Mouse (Mus musculus) left cerebral cortex, postnatal 25 days (tissue): ENCODE measurements around the gene Hmcn1. TPM values are rescaled to one million over a fixed set of nuclear protein-coding genes. Genes with fewer than 3 reads are reported as not detected.

ENCODE experiments used
- DNase-seq, 2 experiments: peaks; one replicate each; pipeline ENCODE4 v3.0.0; 2022; ENCODE audit warnings: low spot score in 2 of 2, mixed read lengths in 1 of 2
- intact Hi-C: fragments of 180-260 bp; cut with DNase I; formaldehyde crosslinking; loops from one replicate; pipeline ENCODE4 v1.15.1; 2025
- total RNA-seq, 2 experiments: library from RNA; stranded (reverse); gene quantifications; 2 replicates each; pipeline ENCODE4 v1.2.3; 2021

Gene Hmcn1
- total RNA-seq, 2 experiments from 2014 or later: 2.1 to 3.9 TPM

- no peak for DNase-seq
- intact Hi-C loops: no loop called here
Measured at GRCm38 (mm10) chr1:151001868-151002428, 8.7 kb upstream of the Hmcn1 start.

DNA sequence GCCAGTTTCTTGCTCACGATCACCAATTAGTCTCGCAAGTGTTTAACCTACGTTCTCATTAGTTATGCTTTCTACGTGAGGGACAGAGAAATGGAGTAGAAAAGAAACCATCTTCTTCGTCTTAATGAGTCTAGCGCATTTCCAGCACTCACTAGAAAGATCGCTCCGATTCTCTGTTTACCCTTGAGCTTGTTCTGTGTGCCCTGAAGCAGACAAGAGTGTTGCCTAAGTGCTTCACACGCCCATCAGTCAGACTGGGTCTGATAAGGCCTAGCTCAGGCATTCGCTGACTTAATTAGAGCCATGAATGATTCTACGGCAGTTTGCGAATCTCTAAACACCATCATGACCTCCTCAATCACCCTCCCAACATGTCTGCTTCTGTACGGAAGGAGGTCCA is 7.5 kb upstream of the Hmcn1 start:
- intact Hi-C loops: no loop called here
- DNase-seq: no peak

DNA sequence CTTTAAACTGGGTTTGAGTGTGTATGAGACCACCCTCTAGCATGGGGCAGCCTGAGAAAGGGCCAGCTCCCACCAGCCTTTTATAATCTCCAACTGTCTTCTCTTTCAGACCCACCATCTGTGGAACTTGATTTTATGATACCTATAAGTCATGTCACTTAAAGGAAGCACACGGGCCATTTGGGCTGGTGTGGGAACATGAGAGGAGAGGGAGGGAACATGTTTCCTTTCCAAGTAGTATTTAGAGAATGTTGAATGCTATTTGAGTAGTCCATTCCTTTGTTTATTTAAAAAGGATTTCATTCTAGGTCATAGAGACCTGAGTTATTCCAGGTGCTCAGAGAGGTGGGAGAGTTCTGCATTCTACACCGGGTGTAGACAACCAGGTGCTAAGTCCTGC is 1.4 kb upstream of the Hmcn1 start:
- intact Hi-C loops: no loop called here
- no peak for DNase-seq

GRCm38 (mm10) chr1:150992711-150993161 is 499 bp downstream of the Hmcn1 start:
- intact Hi-C loops: no loop called here
- no peak for DNase-seq

- no peak for DNase-seq
- intact Hi-C loops: no loop called here
Measured at GRCm38 (mm10) chr1:150991745-150992554, 1.3 kb downstream of the Hmcn1 start.

- intact Hi-C loops: no loop called here
- DNase-seq: no peak
Measured at GRCm38 (mm10) chr1:150984888-150985287, 8.3 kb downstream of the Hmcn1 start.

DNA sequence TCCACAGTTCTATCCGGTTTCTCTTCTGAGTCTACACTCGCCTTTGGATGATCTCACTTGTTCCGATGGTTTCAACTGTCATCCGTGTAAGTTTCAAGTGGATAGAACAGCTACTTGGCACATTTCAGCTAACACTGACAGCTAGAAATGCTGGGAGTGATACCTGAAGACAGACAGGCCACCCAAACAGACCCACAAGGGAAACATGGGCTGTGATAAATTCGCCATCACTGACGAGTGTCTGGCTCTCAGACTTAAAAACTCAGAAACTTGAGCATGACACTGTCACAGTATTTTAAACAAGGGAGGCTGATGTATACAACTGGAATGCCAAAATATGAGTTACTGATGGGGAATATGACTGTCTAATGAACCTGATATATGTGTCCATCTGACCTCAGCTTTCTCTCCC is 9.1 kb downstream of the Hmcn1 start:
- intact Hi-C loops: no loop called here
- no peak for DNase-seq

DNA sequence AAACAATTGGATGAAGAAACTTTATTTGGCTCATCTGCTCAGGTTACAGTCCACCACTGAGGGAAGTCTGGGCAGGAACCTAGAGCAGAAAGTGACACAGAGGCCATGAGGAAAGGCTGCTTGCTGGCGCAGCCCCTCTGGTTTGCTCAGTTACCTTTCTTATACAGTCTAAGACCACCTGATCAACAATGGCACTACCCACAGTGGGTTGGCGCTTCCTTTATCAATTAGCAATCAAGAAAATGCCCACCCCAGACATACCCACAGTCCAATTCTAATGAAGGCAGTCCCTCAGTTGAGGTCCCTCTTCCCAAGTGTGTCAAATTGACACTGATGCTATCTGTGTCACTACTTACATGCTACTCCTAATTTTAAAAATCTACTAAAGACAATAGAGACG is 14.6 kb downstream of the Hmcn1 start:
- intact Hi-C loops: no loop called here
- no peak for DNase-seq

DNA sequence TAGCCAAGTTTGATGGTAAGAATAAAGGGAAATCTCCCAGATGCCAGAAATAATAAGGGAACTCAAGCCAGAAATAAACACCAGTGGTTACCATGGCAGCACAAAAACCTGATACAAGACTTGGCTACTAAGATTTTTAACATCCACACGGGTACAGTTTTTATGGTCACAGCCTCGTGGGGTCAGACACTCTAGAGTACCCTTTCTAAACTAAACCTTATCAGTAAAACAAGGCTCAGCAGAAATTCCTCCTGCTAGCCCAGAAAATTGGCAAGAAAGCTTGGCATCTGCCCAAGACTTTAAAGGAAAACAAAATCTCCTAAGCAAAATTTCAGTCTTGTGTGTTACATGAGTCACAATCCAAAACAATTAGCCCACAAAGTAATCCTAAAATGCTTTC is 17.0 kb downstream of the Hmcn1 start:
- DNase-seq: peak; percentile 10 to 12
- intact Hi-C loops: no loop called here

GRCm38 (mm10) chr1:150959486-150960074 is 33.7 kb downstream of the Hmcn1 start:
- intact Hi-C loops: no loop called here
- DNase-seq: no peak

DNA sequence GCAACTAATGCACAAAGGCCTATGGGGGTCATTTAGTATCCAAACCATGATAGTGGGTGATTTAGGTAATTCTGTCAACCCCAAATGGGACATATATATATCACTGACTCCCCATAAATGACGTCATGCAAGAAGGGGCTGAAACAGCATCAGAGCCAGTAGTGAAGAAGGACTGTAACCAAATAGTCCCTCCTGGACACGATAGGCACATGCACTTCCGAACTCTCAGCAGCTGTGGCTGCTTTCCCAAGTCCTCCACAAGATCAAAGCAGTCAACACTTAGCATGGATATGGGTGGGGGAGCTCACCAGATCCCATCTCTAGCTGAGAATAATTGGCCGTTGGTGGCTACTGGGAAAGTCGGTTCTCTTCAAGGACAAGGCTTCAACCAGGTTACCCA is 42.2 kb downstream of the Hmcn1 start:
- DNase-seq: no peak
- intact Hi-C loops: no loop called here

- DNase-seq: no peak
- intact Hi-C loops: no loop called here
Measured at GRCm38 (mm10) chr1:150950046-150950445, 43.2 kb downstream of the Hmcn1 start.

DNA sequence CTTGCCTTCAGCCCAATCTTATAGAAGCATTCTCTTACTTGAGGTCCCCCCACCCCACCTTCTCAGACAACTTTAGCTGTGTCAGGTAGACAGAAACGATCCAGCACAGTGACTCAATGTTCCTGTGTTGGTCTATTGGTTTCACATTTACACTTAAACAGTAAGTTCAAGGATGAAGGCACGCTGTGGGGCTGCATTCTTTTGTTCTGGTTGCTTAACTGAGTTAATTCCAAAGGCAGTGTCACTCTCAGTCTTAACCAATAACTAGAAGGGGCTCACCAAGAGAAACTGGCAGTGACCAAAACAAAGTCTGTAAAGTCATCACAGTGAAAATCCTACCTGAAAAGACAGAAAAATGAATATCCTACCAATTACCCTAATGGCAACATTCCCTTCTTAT is 44.3 kb downstream of the Hmcn1 start:
- DNase-seq: no peak
- intact Hi-C loops: no loop called here

GRCm38 (mm10) chr1:150943601-150944000 is 49.6 kb downstream of the Hmcn1 start:
- no peak for DNase-seq
- intact Hi-C loops: no loop called here

DNA sequence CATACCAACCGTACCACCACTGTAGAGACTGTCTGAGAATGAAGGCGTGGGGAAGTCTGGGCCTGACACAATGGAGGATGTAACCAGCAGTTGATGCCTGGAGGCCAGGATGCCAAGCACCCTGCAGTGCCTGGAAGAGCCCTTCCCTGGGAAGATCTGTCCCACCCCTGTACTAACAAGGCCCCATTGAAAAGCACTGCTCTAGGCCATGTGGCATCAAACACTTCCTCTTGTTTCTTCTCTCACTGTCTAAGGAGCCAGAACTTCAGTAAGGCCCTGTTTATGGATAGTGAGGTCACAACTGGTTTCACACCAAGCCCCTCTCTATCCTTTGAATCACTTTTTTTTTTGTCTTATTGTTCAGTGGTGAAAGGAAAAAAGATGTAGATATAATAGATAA is 51.1 kb downstream of the Hmcn1 start:
- DNase-seq: no peak
- intact Hi-C loops: no loop called here

DNA sequence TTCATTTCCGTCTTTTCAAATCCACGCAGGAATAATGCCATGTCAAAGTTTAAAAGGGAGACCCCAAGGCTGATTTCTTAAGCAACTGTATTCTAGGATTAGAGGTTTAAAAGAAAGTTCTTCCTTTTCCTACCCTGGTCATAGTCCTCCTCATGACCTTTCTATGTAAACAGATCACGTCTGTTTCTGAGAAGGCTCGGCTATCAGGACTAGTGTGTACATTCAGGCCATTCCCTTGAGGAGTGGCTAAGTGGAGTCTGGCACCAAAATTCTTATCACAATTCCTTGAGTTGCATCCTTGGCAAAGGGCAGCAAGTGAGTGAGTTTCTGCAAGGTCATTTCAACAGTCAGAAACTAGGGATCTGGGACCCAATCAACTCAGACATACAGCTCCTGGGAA is 56.4 kb downstream of the Hmcn1 start:
- intact Hi-C loops: no loop called here
- no peak for DNase-seq

DNA sequence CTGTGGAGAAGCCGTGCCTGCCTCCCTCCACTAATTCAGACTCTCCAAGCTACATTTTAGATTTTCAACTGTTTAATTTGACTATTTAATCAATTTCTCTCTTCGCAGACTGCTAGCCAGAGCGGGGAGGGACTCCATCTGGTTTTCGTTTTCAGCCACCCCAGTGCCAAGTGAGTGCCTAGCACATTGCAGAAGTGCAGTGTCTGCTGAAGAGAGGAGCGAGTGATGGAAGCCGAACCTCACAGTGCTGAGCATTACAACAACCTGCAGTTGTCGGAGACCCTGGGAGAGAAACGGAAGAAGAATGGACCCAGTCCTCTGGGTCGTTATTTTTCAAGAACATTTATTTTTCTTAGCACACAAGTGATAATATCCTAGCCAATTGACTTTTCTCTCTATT is 59.6 kb downstream of the Hmcn1 start:
- intact Hi-C loops: no loop called here
- peak; percentile 21 to 51 for DNase-seq

DNA sequence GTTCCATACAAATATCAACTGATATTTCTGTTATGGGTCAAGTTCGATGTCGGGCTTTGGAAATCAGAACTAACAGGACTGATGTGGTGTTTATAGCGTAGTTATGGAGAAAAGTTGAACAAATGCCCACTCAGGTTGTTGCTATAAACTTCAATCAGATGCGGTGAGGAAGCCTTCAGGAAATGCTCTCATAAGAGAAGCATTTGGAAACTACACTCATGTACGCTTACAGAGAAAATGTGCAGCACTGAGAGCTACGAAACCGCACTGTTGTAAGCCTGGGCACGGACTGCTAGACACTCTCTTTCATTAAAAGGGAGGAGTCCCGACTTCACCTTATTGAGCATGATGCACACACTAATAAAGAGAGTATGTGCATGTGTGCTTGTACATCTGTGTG is 72.4 kb downstream of the Hmcn1 start:
- no peak for DNase-seq
- intact Hi-C loops: loop anchor here (1.0 to 5.0 kb wide), 2 partner anchors 86 to 381 kb away; no protein-coding TSS in a partner anchor

DNA sequence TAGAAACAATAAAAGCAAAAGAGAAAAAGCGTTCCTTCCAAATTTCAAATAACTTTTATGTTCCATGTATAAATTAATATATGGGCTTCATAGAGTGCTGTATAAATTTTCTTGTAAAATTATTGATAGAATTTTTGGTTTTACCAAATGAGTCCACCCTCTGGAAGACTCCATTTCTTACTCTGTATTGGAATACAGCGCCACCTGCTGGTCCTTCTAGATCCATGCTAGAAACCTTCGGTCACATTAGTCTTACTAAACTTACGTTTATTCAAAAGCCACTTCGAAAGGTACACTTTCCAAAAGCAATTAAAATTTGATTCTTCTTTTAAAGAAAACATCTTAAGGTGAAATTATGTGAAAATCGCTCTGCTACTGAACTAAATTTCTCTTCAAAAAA is 73.0 kb downstream of the Hmcn1 start:
- DNase-seq: peak; percentile 52 to 70
- intact Hi-C loops: loop anchor here (5.0 kb wide), 1 partner anchor 87 kb away; no protein-coding TSS in a partner anchor

- DNase-seq: no peak
- intact Hi-C loops: loop anchor here (5.0 kb wide), 1 partner anchor 138 kb away; no protein-coding TSS in a partner anchor
Measured at GRCm38 (mm10) chr1:150914936-150915335, 78.3 kb downstream of the Hmcn1 start.

- intact Hi-C loops: no loop called here
- peak in 1 of 2 experiments; percentile 30 for DNase-seq
Measured at GRCm38 (mm10) chr1:150913586-150914136, 79.6 kb downstream of the Hmcn1 start.
